Mouse (Mus musculus) CH12.LX (cell line): ENCODE data around the gene Zfp534. TPM values are rescaled to one million over a fixed set of nuclear protein-coding genes. Genes with fewer than 3 reads are reported as not detected.
"Not testable (repeated sequence)": the region's sequence is repeated elsewhere in the genome, so short reads cannot be mapped to it uniquely, and the experiment has no call there.

Source experiments
- DNase-seq: peaks from one replicate; pipeline ENCODE4 v3.0.0-alpha.2; 2013; ENCODE audit errors: extremely low read depth
- H3K27ac ChIP-seq: 2 replicates; pipeline ENCODE4 v1.5.1; 2012; ENCODE audit warnings: low read depth, mild to moderate bottlenecking, control low read depth, moderate library complexity; ENCODE audit not compliant: insufficient read depth
- H3K27me3 ChIP-seq: replicated peaks from 2 replicates; pipeline ENCODE3; 2012; ENCODE audit warnings: inconsistent platforms
- H3K36me3 ChIP-seq, 2 experiments: replicated peaks in 1 of 2; 2 replicates each; pipeline versions ENCODE3 to v1.6.1; 2012; ENCODE audit warnings: inconsistent platforms in 1 of 2, low read length in 1 of 2, mild to moderate bottlenecking in 1 of 2, mixed read lengths in 1 of 2, moderate library complexity in 1 of 2; ENCODE audit not compliant: control insufficient read depth in 1 of 2, insufficient read depth in 1 of 2
- H3K4me1 ChIP-seq, 2 experiments: 2 replicates each; pipeline ENCODE4 v1.6.1; 2012; ENCODE audit warnings: inconsistent platforms in 1 of 2, moderate library complexity in 1 of 2; ENCODE audit not compliant: insufficient read depth in 2 of 2, control insufficient read depth in 1 of 2
- H3K4me2 ChIP-seq: 2 replicates; pipeline ENCODE4 v1.6.1; 2012; ENCODE audit warnings: low read depth, mild to moderate bottlenecking, control low read depth; ENCODE audit not compliant: poor library complexity, insufficient read depth, severe bottlenecking
- H3K4me3 ChIP-seq, 3 experiments: fragments of 150-350 bp in 1 of 3; sonication (generic) in 1 of 3; replicated peaks in 1 of 3; 2 replicates each; pipeline versions ENCODE3 to v1.5.1; 2011 to 2012; ENCODE audit warnings: low read depth in 2 of 3, low read length in 2 of 3, mild to moderate bottlenecking in 2 of 3, moderate library complexity in 2 of 3, control low read depth in 1 of 3, improper control_type of control experiment in 1 of 3, inconsistent platforms in 1 of 3, mixed read lengths in 1 of 3; ENCODE audit not compliant: poor library complexity in 1 of 3
- H3K79me2 ChIP-seq: replicated peaks from 2 replicates; pipeline ENCODE4 v1.6.1; 2012; ENCODE audit warnings: mild to moderate bottlenecking, moderate library complexity; ENCODE audit not compliant: control insufficient read depth, poor library complexity, insufficient read depth, severe bottlenecking; ENCODE audit errors: extremely low read depth
- H3K9ac ChIP-seq: 2 replicates; pipeline ENCODE4 v1.6.1; 2012; ENCODE audit warnings: low read depth, mild to moderate bottlenecking, control low read depth, moderate library complexity; ENCODE audit not compliant: insufficient read depth
- H3K9me3 ChIP-seq: replicated peaks from 2 replicates; pipeline ENCODE3; 2012; ENCODE audit warnings: low read length, inconsistent platforms, mixed read lengths
- dilution Hi-C: fragments of 300-500 bp; cut with MboI; formaldehyde crosslinking; loops from 2 replicates; pipeline ENCODE4 v1.14.3; 2020; ENCODE audit warnings: low sequenced_read_pairs; ENCODE audit not compliant: extremely low pct_unique_long_range_greater_than_20kb, extremely low pct_ligation_motif_present
- in situ Hi-C: fragments of 300-500 bp; cut with MboI; formaldehyde crosslinking; loops from 3 replicates; pipeline ENCODE4 v1.14.3; 2019; ENCODE audit warnings: low sequenced_read_pairs, low pct_ligation_motif_present, low pct_unique_long_range_greater_than_20kb, mixed read lengths
- polyA plus RNA-seq: library from polyadenylated mRNA; unstranded; fragments of >175 nt; gene quantifications from 2 replicates; pipeline ENCODE4 v1.2.1, GENCODE M21; 2012; ENCODE audit warnings: low read depth; ENCODE audit not compliant: insufficient read length
- total RNA-seq, 2 experiments: library from RNA; depleted of rRNA; stranded (reverse); fragments of 300-350 nt in 1 of 2; fragments of >200 nt in 1 of 2; gene quantifications; 2 replicates each; pipeline ENCODE4 v1.2.3; 2012 to 2014

Zfp534 gene
- not detected in 2 replicates for total RNA-seq (2012; rRNA removed)
- not detected in 2 replicates for total RNA-seq (2014; rRNA removed)
- 0.10 TPM in 1 of 2 replicates, not detected in the other for polyA plus RNA-seq

DNA sequence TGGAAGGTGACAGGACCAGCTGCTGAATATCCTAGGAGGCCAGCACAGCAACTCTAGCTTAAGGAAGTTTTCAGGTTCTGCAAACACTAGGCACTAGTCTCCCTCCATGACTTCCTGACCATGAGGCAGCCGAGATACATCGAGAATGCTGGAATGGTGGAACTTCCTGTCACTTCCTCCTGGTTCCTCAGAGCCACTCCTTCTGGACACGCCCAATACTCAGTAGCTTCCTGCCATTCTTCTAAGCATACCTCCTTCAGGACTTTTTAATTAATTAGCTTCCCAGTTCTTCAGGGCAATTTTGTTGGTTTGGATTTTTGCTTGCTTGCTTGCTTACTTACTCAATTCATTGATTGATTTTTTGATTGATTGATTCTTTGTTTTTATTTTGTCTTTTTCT, at the start of gene Zfp534:
Gene Zfp534, minus strand, starts transcription at position 101 of the 400 bp plus-strand sequence.
- H3K36me3 ChIP-seq, H3K27ac ChIP-seq, H3K27me3 ChIP-seq, H3K9ac ChIP-seq, H3K9me3 ChIP-seq, DNase-seq, H3K79me2 ChIP-seq, H3K4me3 ChIP-seq, H3K4me1 ChIP-seq, in situ Hi-C loops, H3K4me2 ChIP-seq, dilution Hi-C loops: not testable (repeated sequence)

DNA sequence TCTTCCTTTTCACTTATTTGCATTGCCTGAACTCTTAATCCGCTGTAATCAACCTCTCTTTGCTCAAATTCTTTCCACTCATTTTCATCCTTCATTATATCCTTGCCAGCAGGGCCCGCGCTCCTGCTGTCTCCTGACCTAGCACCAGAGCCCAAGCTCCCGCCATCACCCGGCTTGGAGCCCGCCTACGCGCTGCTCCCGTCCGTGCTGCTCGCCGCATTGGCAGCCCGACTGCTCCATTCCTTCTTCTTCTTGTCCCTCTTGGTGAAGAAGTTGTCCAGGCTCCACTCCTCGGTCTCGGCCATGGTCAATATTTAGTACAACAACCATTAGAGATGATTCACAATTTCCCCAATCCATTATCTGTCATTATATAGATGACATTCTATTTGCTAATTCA, 43.9 kb upstream of the Zfp534 start:
- DNase-seq, H3K27ac ChIP-seq, H3K27me3 ChIP-seq, dilution Hi-C loops, H3K4me2 ChIP-seq, H3K4me1 ChIP-seq, in situ Hi-C loops, H3K9ac ChIP-seq, H3K4me3 ChIP-seq, H3K9me3 ChIP-seq, H3K36me3 ChIP-seq, H3K79me2 ChIP-seq: not testable (repeated sequence)

DNA sequence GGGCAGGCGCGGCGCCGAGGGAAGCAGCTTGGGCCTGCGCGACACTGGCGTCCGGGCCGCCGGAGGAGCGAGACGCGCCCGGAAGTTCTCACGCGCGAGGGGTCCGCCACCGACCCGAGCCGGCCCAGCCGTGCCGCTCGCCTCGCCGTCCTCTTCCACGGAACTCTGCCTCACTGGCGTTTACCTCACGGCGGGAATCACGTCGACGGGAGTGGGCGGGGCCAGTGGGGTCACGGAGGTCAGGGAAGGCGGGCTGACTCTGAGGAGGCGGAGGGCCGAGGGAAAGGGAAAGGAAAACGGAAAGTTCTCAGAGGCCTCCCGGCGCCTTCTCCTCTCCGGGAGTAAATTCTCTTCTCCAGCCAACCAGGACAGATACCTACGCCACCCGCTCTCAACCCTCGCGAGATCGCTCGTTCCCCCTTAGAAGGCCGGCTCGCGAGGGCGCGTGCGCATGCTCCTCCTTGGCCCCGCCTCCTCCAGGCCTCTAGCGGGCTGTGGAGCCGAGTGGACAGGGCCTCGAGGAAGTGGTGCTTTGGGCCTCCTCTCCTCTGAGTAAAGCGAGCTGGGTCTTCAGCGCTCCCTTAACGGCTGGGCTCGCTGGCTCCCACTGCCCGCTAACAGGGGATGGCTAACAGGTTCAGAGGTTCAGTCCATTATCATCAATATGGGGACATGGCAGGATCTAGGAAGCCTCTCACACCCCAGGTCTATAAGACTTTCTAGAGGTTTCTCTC, 36.5 kb upstream of the Zfp534 start:
- H3K27ac ChIP-seq, in situ Hi-C loops, H3K36me3 ChIP-seq, H3K79me2 ChIP-seq, H3K4me2 ChIP-seq, H3K4me1 ChIP-seq, H3K27me3 ChIP-seq, DNase-seq, dilution Hi-C loops, H3K9ac ChIP-seq, H3K9me3 ChIP-seq, H3K4me3 ChIP-seq: not testable (repeated sequence)

DNA sequence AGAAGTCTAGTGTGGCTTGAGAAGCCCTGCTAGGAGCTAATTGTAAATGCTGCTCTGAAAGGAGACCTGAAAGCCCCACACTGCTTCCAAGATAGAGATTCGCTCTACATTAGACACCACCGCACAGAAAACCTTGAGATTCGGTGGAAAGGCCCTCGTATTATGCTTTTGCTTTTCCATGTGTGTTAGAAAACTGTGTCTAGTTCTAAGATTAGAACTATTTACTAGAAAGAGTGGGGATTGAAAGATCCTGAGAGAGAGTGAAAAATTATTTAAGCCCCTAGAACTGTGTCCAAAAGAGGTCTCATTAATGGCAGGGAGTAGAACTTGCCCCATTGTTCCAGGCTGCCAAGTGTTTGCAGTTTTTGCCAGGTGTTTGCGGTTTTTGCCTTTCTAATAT, 47.1 kb downstream of the Zfp534 start:
- H3K9ac ChIP-seq, H3K4me1 ChIP-seq, DNase-seq, H3K4me2 ChIP-seq, dilution Hi-C loops, H3K79me2 ChIP-seq, in situ Hi-C loops, H3K36me3 ChIP-seq, H3K27ac ChIP-seq, H3K4me3 ChIP-seq, H3K9me3 ChIP-seq, H3K27me3 ChIP-seq: not testable (repeated sequence)

DNA sequence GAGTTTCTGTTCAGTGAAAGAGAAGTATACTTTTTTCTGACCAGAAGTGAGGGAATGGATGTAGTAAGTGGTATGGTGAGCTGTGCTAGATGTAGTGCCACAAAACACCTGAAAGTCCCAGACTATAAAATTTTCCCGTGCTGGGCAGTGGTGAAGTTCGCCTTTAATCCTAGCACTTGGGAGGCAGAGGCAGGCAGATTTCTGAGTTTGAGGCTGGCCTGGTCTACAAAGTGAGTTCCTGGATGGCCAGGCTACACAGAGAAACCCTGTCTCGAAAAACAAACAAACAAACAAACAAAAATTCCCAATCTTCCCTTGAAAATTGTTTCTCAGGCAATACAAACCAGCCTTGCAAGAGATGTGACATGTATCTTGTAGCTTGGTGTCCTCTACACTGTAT, 54.9 kb downstream of the Zfp534 start:
- H3K4me1 ChIP-seq, H3K27ac ChIP-seq, H3K9me3 ChIP-seq, H3K79me2 ChIP-seq, dilution Hi-C loops, H3K4me2 ChIP-seq, H3K36me3 ChIP-seq, DNase-seq, in situ Hi-C loops, H3K9ac ChIP-seq, H3K27me3 ChIP-seq, H3K4me3 ChIP-seq: not testable (repeated sequence)

DNA sequence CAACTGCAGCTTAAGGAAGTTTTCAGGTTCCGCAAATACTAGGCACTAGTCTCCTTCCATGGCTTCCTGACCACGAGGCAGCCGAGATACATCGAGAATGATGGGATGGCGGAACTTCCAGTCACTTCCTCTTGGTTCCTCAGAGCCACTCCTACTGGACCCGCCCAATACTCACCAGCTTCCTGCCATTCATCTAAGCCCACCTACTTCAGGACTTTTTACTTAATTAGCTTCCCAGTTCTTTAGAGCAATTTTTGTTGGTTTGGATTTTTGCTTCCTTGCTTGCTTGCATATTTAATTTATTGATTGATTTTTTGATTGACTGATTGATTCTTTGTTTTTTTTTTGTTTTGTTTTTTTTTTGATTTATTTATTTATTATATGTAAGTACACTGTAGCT, 59.9 kb downstream of the Zfp534 start, which contains the start of gene Zfp979:
Gene Zfp979, minus strand, starts transcription at position 101 of the 400 bp plus-strand sequence.
- dilution Hi-C loops, H3K27ac ChIP-seq, in situ Hi-C loops, H3K36me3 ChIP-seq, H3K79me2 ChIP-seq, H3K4me3 ChIP-seq, H3K27me3 ChIP-seq, DNase-seq, H3K4me1 ChIP-seq, H3K9me3 ChIP-seq, H3K9ac ChIP-seq, H3K4me2 ChIP-seq: not testable (repeated sequence)
